Mouse (Mus musculus) urinary bladder, postnatal 14 days (tissue): ENCODE data around the gene Eif4b.
A peak's percentile ranks its signal among the peaks of the same experiment; 100 is the strongest.

Experiments used
- DNase-seq: peaks from one replicate; pipeline ENCODE4 v3.0.0; 2021; ENCODE audit warnings: low spot score

Gene Eif4b

DNA sequence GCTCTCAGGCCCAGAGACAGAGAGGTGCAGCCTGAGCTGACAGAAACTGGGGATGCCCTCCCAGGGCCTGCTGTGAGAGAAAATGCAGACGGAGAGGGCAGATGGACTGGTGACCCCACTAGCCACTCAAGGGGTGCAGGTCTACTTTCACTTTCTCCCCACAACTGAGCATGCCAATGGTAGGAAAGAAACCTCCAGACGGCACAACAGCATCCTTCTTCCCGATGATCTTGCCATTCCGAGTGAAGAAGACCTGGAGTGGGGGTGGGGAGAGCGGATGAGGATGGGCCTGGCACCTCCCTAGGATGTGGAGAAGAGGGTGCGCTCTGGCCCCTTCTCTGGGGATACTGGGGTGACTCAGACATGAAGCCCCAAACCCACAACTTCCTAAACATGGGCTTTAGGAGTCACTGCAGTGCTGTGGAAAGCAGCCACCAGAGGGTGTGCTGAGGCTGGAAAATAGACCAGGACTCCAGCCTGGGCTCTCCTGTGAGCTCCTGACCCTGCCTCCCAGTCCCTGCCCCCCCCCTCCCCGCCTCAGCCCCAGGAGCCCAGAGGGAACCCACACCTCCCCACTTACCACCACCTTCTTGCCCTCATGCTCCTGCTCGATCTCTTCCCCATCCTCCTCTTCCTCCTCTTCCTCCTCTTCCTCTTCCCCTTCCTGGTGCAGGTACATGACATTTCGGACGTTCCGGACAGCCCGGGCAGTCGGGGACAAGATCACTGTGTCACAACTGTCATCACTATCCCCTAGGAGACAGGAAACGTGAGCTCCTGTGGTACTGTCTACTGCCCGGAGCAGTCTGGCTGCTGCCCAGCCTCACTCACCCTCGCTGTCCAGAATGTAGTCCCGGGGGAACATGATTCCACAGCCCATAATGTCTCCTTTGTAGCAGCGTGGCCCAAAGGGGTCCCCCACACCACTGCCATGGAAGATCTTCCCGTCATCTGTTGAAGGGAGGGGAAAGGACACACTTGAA is 44.2 kb downstream of the Eif4b start:
- DNase-seq: no peak

DNA sequence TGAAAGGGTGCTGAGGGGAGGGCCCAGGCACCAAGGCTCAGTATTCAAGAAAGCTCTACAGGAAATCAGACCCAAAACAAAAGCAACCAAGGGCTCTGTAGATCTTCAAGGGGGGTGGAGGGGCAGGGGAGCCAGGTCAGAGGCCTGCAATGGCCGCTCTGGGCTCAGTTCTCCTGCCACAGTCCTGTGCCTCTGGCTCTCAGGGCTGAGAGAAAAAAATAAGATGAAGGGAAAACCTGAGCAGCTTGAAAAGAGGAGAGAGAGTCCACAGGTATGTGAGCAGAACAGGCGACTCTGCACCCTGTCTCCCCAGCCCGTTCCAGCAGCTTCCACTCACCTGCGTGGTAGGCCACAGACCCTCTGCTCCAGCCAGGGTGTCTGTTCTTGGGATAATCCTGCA is 45.0 kb downstream of the Eif4b start:
- no peak for DNase-seq

DNA sequence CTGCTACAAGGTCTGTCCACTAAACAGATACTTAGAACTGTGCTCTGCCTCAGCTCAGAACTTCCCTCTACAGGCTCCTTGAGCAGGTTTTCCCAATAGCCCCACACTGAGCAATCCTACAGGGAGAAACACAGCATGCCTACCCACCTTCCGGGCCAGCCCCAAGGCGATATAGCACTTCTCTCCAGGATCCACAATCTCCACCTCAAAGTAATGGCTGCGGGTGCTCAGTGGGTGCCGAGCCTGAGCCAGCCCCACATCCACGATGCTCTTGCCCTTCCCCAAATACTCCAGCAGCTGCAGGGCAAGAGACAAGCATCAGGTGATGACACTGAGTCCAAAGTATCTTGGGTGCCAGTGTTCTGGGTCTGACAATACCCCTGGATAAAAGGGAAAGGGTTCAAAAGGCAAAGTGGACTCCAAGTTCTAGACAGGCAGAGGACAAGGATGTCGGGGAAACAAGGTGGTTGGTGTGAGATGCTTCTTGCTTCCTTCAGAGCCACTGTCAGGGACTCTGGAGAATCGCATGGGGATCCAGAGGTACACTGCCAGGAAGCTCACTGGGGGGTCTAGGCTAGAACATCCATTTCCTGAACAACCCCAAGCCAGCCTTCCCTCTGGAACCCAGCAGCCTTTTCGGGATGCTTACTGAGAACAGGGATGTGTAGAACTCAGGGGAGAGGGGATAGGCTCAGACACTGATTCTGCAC is 45.7 kb downstream of the Eif4b start:
- DNase-seq: no peak

DNA sequence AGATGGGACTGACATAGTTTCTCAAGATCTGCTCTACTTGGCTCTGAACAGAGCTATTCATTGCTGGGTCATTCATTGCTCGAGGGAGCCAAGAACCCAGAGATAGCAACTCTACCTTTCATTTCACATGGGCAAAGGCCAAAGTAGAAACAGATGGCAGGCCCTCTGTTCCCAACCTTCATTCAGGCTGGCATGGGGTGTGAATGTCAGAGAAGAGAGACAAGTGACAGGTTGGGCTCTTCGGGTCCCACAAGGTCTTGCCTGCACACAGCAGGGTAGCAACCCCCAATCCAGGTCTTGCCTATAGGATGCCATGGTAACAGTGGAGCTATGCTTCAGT is 46.2 kb downstream of the Eif4b start:
- no peak for DNase-seq

DNA sequence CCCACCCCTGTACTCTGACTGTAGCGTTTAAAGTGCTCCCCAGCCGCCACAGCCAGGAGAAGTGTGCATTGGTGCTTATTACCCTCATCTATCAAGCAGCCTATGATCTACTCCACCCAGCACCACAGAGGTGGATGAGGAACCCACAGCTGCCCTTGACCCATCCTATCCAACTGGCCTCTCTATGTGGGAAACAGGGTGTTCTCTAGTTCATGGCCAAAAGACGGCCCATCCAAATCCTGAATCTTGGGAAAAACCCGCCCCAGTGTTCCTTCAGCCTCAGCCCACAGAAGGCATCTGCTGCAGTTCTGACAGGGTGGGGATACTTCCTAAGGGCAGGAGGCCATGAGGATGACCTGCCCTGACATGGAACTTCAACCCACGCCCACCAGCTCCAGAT is 47.0 kb downstream of the Eif4b start:
- peak; percentile 46 for DNase-seq

DNA sequence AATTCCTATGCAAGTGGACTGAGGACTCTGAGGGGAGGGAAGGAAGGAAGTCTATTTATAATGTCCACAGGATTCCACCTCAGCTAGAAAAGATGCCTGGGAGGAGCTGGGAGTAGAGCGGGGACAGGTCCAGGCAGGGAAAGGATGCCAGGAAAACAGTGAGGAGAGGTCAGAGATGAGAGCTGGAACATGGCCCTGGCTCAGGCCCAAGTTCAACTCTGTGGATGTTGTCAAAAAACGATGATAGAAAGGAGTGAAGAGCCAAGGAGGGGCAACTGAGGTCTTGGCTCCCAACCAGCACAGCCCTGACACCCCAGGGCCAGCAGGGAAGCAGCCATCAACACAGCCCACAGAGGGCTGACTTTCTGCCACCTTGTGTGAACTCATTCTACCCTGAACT is 52.7 kb downstream of the Eif4b start:
- DNase-seq: peak; percentile 48

DNA sequence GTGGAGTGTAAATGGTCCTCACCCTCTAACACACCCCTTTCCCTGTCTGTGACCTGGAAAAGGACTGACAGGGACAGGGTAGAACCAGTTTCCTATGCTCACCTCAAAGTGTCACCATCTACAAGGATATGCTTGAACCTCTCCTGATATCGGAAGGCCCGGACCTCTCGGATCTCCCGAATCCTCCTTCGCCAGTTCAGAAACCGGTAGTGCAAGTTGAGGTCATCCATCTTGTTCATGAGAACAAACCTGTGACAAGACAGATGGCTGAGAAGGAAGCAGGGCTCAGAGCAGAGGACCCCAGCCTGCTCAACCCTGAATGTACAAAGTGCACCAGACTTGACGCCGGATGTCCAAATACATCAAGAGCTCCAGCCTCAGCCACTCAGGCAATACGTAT is 59.7 kb downstream of the Eif4b start:
- DNase-seq: peak; percentile 51

DNA sequence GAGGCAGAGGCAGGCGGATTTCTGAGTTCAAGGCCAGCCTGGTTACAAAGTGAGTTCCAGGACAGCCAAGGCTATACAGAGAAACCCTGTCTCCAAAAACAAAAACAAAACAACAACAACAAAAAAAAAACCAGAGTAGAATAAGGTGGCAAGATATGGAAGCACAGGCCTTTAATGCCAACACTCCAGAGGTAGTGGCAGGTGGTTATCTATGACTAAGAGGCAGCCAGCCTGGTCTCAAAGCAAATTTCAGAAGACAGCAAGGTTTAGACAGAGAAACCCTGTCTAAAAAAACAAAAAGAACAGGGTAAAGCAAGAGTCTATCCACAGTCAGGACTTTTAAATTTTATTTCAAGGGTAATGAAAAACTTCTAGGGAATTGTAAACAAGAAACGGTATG is 61.1 kb downstream of the Eif4b start:
- no peak for DNase-seq

DNA sequence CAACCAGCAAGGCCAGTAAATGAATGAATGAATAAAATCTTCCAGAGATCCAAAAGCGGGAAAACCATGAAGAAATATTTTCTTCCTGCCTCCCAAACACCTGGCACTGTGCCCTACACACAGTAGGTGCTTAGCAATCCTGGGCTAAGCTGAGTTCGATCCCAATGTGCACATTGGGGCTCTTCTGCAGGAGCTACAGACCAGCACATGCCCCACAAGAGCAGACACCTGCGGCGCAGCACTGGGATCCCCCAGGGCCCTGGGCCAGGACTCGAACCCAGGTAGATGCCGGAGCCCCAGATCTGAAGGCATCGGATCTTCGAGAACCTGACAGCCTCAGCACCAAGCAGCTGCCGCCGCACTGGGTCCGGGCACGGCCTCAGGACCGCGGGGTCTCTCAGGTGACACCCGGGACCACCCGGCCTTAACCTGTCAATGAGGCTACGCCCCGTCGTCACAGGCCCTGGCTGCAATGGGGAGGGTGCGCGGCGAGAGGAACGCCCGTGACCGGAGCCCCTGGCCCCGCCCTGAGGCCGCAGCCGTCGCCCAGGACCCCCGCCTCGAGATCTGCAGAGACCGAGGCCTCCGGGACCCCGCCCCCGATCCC is 62.1 kb downstream of the Eif4b start:
- DNase-seq: no peak

DNA sequence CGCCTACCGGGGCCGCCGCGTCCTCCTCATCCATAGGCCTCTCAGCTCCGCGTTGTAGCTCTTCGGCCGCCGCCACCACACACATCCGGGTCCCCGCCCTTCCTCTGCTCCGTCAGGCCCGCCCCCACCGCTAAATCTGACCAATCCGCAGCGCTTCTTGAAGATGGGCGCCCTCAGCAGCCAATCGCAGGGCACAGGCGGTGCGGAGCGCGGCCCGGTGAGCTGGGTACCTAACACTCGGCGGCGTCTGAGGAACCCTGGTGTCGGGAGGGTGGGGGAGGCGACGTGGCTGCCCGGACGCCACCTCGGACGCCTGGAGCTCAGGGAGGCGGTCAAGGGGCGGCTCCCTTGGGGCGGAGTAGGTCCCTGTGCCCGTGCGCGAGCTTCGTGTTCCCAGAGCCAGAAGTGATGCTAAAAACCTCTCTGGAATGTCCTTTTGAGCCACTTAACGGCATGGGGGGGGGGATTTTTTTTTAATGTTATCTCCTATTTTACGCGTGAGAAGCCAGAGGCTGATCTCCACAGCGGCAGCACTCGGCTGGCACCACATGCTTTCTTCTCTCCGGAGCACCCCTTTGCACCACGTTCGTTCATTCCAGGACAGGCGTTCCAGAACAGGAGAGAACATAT is 62.7 kb downstream of the Eif4b start, which contains the start of gene Spryd3:
Gene Spryd3, minus strand, starts transcription at position 106 of the 630 bp plus-strand sequence.
- peak; percentile 96 for DNase-seq

DNA sequence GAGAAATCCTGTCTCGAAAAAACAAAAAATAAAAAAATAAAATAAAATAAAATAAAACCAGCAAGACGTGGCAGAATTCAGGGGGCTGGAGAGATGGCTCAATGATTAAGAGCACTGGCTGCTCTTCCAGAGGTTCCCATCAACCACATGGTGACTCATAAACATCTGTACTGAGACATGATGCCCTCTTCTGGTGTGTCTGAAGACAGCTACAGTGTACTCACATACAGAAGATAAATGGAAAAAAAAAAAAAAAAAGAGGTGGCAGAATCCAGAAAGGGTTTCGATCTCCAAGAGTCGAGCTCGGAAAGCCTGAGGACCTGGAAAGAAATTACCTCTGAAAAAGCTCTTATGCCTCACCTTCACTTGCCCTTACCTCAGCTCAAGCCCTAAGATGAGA is 67.5 kb downstream of the Eif4b start:
- DNase-seq: no peak

DNA sequence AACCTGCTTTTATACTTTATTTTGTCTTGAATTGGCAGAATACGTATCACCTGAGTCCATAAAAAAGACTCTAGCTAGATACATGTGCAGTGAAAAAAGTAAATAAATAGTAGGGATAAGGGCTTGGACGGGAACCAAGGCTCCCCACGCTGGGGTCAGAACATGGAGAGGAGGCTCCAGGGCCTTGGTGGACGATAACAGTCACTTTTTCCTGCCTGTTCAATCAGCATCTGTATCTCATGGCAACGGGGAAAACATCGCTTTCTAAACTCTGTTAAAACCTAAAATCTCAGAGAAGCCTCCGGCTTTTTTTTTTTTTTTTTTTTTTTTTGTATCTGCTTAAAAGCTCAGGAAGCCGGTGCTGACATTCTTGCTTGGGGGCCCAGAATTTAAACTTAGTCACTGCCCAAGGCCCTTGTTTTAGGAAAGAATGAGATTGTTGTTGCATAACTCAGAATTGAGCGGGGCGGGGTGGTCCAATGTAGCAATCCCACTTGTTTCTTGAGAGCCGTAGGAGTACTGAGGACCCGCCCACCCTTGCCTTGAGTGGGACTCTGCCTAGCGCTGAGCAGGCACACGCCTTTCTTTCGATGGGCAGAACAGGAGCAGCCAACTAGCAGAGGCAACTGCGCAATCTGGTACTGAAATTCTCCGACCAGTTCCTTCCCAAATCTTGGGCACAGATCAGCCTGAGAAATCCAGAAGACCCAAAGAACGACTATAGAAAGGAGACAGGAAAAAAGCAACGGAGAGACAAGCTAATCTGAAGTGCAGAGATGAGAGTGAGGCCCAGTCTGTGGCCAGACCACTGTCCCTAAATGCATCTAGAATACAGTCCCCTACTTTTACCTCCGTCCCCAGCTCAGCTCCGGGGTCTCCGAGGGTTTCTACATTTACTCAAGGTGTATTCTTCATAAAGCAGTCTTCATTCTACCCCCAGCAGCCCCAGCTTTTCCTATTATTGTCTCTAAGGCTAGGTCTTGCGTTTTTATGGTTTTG is 69.6 kb downstream of the Eif4b start:
- DNase-seq: peak; percentile 73

DNA sequence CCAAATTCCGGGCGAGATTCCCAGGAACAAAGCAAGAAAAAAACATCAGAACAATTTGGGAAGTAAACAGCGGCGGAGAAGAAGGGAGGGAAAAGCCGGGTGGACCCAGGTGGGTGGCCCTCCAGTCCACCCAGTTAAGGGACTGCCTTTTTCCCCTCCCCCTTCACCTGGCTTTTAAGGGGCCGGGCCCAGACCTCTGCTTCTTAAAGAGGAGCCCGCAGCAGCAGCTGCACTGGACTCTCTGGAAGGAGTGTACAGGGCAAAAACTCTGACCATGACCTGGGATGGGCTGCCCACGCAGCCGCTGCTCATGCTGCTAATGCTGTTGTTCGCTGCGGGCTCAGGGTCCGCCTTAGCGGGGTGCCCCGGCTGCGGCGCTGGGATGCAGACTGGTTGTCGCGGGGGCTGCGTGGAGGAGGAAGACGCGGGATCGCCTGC is 70.7 kb downstream of the Eif4b start, which contains the start of gene Igfbp6:
Gene Igfbp6, plus strand, starts transcription at position 89 of the 438 bp plus-strand sequence.
- DNase-seq: peak; percentile 42

DNA sequence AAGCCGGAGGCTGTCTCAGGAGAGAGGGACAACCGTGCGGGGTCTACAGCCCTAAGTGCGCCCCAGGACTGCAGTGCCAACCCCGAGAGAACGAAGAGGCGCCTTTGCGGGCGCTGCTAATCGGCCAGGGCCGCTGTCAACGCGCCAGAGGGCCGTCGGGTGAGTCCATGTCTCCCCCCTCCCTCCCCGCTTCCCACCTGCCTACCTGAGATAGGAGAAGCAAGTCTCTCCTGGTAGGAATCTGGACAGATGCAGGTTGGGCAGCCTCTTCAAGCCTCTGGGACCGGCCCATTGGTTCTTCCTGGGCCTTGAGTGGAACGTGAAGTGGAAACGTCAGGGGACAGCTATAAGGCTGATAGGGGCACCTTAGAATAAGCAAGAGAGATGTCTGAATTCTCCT is 71.2 kb downstream of the Eif4b start:
- DNase-seq: no peak

DNA sequence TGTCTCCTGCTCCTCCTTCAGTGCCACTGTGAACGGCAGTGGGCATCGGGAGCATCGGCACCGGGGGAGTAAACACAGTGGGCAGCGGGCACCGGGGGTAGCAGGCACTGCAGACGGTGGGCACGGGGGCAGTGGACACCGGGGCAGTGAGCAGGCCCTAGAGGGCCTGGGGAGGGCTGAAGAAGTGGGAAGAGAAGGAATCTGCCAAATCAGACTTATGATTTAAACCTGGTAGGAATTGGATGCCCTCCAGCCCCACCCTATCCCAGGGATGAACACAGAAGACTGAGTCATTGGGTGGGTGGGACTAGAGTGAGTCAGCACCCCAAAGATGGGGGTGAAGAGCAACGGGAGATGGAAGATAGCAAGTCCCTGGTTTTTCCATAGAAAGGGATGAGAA is 71.8 kb downstream of the Eif4b start:
- peak; percentile 83 for DNase-seq

DNA sequence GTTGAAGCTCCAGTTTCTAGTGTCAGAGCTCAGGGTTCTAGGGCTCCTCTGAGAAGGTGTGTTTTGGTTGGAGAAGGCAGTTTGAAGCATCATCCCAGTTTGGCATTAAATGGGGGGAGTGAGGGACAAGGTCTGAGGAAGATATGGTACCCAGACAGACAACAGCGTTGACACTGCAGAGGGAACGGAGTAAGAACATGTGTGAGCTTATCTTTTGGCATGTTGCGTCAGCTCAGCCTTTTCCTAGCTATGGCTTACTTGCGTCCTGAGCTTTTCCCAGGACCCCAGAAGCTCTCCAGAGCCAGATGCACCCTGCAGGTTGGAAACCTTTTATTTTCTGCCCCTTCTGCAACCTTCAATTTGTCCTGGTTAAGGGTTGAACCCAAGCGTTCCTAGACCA is 72.5 kb downstream of the Eif4b start:
- no peak for DNase-seq
